Mouse (Mus musculus) gastrocnemius, postnatal 25 days (tissue): Measurements from ENCODE around the gene Col6a6. TPM values are rescaled to one million over a fixed set of nuclear protein-coding genes. Genes with fewer than 3 reads are reported as not detected.
"Not testable (repeated sequence)": the region's sequence is repeated elsewhere in the genome, so short reads cannot be mapped to it uniquely, and the experiment has no call there.

Source experiments
- DNase-seq: peaks from one replicate; pipeline ENCODE4 v3.0.0; 2022
- total RNA-seq, 2 experiments: library from RNA; stranded (reverse); gene quantifications; 1 replicate in 1 of 2; 2 replicates in 1 of 2; pipeline ENCODE4 v1.2.3; 2021

The Col6a6 gene
- total RNA-seq, 2 experiments from 2014 or later, result 4.4 to 4.7 TPM

DNA sequence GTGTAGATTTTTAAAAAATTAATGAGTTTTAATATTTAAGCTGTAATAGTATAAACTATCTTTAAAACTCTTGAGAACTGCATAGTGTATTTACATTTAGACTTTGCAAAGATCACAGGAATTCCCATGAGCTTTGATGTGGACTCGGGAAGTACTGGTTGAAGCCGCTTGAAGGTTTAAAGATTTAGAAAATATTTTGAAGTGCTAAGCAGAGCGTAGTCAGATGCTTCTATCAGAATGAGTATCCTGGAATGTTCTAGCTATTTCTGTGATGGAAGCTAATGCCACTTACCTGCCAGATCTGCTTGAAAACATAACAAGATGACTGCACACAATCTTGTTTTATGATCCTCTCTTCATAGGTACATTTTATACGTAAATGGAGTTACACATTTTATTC, 157.0 kb downstream of the Col6a6 start:
- DNase-seq, result no peak

- DNase-seq, result no peak
Measured at GRCm38 (mm10) chr9:105665269-105665668, 162.7 kb downstream of the Col6a6 start.

GRCm38 (mm10) chr9:105659877-105660276, 168.1 kb downstream of the Col6a6 start:
- no peak for DNase-seq

GRCm38 (mm10) chr9:105658216-105658615, 169.7 kb downstream of the Col6a6 start:
- DNase-seq, result no peak

DNA sequence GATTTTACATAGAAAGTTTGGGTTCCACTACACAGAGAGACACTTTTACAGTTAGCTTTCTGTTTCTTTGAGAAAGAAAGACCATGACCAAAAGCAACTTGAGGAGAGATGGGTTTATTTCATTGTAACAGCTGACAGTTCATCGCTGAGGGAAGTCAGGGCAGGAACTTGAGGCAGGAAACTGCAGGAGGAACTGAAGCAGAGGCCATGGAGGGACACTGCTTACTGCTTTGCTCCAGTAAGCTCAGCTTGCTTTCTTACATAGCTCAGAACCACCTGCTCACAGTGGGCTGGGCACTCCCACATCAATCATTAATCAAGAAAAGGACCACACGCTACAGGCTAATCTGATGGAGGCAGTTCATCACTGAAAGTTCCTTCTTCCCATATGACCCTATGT, 171.8 kb downstream of the Col6a6 start:
- no peak for DNase-seq

- DNase-seq, result peak; percentile 81
Measured at GRCm38 (mm10) chr9:105642460-105643371, 185.2 kb downstream of the Col6a6 start, which contains the start of gene Pik3r4. Pik3r4 (plus strand) TSS chr9:105642978.

DNA sequence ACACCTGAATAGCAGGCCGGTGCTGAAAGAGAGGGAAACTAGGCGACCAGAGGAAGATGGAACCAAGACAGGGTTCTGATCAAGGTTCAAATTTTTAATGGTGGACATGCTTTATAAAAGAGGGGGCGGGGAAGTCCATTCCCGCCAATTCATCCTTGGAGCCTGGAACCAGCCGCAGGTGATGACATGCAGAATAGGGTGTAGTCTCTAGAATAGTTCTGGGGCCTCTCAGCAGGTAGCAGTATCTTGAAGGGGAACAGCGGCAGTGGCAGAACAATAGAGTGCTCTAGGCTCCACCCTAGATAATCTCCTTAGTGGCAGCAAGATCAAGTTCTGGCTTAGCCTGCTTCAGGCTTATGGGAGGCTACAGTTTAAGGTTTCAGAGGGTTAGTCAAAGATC, 186.6 kb downstream of the Col6a6 start:
- not testable (repeated sequence) for DNase-seq

Other genes starting within 250 kb of the Col6a6 start
- gene Pik3r4, start 185.2 kb downstream of the Col6a6 start, total RNA-seq, result 10 to 100 TPM in 1 of 2 experiments, 1 to 10 TPM in 1; 9.6 to 10.2 TPM
- gene Col6a5, start 132.5 kb upstream of the Col6a6 start, total RNA-seq, result under 1 TPM; 0.19 to 0.54 TPM